Mouse (Mus musculus) monocyte, adult 2 months (primary cell): ENCODE results near the gene Nxph4.

Experiments used
- DNase-seq, 2 experiments: peaks; one replicate each; pipeline ENCODE4 v3.0.0; 2022; ENCODE audit warnings: low spot score in 2 of 2, low read depth in 1 of 2

The Nxph4 gene

DNA sequence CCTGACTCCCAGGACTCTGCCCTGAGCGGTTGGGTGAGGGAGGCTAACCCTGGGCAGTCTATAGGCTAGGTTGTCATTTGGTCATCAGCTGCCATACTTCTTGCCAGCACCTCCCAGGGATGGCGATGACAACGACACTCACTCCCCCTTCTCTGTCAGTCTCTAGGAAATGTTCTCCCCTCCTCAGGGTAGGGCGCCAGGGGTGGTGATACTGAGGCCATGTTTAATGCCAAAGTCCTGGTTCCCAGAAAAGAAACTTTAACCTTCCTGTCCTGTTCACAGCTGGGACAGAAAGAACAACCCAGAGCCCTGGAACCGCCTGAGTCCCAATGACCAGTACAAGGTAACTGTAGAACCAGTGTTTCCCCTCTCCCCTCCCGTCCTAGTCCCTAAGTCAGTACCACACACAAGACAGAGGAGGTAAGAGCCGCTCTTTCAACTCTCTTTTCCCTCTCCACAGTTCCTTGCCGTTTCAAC, 18.3 kb downstream of the Nxph4 start:
- no peak for DNase-seq

DNA sequence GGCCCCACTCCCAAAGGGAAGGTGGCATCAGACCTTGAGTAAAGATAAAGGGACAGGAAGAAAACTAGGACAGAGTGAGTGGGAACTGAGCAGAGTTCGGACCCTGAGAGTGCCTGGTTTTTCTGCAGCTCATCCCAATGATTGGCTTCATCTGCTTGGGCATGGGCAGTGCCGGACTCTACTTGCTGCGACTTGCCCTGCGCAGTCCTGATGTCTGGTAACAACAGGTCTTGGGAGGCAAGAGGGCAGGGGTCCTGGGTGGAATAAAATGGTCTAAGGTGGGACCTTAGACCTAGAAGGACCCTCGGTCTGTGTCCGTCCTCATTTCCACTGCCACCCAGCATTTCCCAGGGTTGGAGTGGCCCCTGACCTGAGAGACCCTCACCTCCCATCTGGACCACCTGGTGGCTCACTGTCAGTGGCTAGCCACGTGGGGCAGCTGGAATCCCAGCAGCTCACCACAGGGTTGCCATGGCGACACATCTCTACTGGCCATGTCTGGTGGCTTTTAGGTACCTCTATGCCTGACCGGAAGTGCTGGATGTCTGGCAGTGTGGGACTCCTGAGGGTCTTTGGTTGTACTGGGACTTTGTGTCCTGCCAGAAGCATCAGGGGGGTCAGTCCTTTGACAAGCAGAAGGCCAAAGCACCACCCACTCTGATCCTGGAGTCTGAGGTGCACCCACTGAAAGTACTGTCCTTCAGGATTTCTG, 18.9 kb downstream of the Nxph4 start:
- DNase-seq = no peak

DNA sequence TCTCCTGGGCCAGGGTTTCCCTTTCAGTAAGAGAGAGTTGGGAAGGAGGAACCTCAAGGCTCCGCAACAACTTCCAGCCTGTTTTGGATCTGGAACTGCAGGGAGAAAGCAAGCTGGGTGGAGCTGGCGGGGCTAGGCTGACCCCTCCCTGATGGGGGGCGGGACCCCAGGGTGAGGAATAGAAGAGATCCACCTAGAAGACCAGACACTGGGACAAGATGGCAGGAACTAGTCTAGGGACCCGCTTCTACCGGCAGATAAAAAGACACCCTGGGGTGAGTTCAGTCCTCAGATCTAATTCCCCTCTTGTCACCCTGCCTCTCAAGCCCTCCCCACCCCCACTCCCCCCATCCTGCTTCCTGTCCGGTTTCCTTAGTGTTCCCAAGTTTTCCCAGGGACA, 19.6 kb downstream of the Nxph4 start, which contains the start of gene Ndufa4l2:
TSS of gene Ndufa4l2 (plus strand) at position 204 of the 400 bp plus-strand sequence.
- no peak for DNase-seq

DNA sequence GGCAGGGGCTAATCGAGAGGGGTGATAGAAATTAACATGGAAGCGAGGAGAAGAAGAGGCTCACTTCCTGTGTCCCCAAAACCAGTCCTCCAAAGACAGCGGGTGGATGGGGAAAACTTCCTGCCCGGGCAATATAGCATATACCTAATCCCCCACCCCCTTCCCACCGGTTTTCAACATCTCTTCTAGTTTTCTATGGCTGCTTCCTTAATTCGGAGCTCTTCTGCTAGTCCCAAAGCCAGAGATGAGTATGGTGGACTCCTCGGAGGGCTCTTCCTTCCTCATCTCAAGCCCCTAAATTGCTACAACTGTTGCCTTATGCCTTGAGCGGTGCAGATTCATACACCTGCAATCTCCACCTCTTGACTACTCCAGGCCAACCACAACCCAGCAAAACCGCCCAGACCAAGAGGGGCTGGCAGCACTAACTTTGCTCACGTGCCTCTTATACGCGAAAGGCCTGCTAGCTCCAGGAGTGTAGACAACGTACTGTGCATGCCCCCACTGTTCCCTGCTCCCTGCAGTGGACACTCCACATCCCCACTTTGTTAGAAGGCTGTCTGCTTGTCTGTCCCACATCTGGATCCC, 20.2 kb downstream of the Nxph4 start:
- DNase-seq = no peak

DNA sequence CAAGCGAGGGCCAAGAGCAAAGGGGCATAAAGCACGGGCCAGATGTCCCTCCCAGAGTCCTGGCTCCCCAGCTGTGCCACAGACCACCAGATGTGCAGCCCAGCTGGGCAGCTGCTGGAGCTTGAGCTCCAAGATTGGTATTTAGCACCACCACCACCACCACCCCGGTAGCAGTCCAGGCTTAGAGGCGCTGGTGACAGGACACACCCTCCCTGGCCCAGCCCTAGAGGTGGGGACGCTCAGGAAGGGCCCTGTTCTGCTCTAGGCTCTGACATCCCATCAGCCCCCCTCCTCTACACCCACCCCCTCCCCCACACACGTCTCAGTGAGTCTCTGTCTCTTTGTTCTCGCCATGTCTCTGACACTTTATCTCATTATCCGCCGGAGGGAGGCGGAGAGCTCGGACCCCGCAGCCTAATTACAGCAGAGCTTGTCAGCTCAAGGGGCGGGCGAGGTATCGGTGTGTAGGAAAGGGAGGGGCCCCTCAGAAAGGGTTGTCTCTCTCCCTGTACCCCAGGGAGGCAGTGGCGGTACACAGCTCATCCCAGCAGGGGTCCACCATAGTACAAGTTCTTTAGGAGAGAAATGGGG, 20.8 kb downstream of the Nxph4 start:
- no peak for DNase-seq

DNA sequence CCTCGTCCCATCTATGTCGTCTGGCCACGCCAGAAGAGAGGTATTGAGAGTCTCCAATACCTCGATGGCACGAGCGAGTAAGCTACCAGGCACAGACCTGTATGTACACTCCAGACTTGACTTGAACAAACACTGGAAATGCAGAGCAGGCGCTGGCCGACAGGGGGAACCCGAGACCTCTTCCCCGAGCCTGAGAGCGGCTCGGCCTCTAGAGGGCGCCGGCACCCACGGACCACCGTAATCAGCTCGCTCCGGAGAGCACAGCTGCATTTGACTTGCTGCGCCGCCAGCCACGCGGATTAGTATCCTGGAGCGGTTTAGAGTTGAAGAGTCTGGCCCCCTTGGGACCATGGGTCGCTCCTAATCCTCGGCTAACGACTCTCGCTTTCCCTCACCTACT, 21.5 kb downstream of the Nxph4 start:
- DNase-seq = peak; percentile 84 to 89

DNA sequence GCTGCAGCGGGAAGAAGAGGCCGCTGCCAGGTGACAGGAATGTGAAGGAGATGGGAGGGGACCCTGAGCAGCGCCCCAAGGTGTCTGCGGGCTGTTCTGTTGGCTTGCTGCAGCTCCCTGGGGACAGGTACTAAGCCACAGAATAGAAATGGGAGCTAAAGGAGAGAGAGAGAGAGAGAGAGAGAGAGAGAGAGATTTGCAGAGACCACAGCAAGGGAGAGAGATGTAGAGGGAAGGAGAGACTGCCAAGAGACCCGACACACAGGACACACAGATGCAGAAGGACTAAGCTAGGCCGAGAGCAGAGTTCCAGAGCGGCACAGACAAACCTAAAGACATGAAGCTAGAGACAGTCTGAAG, 22.1 kb downstream of the Nxph4 start:
- no peak for DNase-seq

DNA sequence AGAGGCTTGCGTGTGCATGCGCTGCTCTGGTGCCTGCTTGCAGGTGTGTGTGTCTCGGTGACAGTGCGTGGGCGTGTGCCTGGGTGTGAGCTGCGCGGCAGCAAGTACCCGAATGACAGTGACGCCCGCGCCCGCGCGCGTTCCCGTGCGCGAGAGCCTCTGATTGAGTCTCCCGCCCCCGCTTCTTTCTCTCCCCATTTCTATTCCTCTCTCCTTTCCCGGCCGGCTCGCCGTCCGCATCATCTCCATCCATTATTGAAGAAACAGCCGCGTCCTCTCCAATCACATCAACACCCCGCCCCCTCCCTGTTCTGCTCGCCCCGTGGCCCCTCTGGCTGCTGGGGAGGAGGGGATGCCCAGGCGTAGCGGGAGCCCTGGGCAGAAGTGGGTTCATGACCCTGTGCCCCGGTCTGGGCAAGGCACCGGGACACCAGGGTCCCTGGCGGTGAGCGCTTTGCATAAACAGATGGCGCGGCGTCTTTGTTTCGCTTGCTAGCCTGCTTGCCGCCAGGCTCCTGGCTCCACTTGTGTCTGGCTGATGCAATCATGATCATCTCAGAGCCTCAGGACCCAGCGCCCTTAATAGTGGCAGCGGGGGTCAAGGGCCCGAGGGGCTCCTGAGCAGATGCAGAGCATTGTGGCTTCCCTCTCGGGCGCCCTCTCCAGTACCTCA, 22.6 kb downstream of the Nxph4 start:
- no peak for DNase-seq

DNA sequence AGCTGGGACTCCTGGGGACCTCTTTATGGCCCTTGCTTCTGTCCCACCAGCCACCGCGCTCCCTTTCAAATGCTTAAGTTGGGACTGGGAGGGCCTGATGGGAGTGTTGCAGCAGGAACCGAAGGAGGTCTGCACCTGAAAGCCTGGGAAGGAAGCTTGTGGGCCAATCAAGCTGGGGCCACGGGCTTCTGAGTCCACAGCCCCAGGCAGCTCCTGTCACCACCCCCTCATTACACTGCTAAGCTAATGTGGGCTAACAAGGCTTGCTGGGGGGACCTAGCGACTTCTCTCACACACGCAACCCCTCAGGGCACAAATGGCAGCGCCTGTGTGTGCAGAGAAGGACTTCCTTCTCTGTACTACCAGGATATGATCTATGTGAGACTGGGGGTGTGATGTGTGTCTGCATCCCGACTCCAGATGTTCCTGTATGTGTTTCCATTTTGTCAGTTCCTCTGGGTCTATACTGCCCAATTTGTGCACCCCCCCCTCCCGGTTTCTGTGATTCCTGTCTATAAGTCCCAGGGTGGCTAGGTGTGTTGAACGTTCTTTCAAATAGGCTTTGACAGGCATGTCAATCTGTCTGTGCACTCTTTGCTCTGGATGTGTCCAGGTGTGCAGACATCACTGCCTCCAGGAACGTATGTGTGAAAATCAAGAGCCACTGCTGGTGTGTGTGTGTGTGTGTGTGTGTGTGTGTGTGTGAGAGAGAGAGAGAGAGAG, 23.3 kb downstream of the Nxph4 start:
- no peak for DNase-seq

DNA sequence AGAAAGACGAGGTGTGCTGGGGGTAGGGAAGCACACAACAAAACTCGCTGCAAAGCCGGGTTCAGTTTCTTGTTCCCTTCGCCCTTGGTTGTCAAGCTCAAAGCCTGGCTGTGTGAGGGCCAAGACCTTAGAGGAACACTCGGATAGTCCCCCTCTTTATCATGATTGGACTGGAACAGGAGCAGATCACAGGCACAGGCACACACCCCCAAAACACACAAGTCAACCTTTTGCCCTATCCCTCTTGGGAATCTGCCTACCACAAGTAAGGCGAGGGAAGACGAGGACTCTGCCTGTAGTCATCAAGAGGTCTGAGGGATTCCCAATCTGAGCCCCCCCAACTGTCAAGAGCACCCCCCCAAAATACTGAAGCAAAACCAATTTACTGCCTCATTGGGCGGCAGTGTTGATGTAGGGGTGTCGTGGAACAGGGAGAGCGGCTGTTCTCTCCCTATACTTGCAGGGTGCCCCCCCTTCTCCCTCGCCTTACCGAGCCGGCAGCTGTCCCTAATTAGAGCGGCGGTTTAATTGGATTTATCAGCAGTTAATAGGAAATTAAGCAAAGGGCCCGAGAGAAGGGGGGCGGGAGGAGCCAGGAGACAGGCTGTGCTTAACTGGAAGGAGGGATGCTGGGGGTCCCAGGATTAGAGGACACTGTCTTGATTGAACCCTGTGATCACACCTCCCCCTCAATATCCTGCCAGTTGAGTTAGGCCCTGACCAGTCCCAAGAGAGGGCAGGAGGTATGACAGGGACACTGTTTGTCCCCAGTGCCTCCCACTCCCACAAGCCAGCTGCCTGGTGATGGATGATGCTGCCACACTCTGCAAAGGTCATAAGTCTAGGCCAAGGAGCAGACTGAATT, 24.3 kb downstream of the Nxph4 start:
- no peak for DNase-seq

DNA sequence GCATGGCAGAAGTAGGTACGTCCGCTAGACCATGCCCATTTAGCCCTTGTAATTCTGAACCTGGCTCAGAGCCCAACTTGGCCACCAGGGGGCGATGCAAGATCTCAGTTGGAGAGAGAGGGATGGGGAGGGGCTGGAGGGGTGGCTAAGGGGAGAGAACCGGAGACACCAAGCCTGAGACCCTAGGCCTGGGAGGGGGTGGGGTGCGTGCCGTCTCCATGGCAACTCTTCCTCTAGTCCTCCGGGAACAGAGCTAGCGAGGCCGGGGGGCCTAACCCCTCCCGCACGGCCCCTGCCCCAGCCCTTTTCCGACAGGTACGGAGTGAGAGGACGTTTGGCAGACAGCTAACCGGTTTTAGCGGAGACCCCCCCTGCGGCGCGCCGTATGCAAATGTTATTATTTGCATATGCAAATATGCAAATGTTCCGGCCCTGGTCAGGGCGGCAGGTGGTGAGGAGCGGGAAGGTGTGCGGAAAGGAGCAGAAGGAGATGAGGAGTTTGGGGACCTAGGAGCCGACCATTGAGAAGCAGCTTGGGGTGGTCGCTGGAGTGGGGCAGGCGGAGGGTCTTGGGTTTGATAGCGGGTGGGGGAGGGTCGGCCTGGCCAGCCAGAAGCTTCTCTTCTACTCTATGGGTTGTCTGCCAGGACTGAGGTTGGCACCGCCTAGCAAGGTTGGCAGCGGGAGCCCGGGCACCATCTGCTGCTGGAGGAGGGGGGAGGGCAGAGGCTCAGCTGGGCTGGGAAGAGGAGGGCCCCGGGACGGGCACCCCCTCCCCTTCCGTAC, 25.1 kb downstream of the Nxph4 start:
- peak; percentile 35 to 71 for DNase-seq

DNA sequence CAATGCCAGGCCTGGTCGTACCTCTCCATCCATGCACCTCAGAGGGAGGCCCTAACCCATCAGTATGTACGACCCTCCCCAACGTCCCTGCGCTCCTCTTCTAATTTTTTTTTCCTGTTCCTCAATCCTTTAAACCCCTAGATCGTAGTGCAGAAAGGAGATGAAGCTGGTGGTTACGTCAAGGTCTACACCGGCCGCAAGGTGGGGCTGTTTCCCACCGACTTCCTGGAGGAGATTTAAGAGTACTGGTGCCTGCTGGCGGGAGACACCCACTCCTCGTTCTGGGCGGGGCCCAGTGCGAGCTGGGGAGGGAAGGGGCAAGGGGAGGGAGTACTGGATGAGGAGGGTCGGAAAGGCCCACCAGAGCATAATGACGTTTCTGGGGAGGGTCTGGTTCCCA, 26.1 kb downstream of the Nxph4 start:
- peak; percentile 43 to 61 for DNase-seq

DNA sequence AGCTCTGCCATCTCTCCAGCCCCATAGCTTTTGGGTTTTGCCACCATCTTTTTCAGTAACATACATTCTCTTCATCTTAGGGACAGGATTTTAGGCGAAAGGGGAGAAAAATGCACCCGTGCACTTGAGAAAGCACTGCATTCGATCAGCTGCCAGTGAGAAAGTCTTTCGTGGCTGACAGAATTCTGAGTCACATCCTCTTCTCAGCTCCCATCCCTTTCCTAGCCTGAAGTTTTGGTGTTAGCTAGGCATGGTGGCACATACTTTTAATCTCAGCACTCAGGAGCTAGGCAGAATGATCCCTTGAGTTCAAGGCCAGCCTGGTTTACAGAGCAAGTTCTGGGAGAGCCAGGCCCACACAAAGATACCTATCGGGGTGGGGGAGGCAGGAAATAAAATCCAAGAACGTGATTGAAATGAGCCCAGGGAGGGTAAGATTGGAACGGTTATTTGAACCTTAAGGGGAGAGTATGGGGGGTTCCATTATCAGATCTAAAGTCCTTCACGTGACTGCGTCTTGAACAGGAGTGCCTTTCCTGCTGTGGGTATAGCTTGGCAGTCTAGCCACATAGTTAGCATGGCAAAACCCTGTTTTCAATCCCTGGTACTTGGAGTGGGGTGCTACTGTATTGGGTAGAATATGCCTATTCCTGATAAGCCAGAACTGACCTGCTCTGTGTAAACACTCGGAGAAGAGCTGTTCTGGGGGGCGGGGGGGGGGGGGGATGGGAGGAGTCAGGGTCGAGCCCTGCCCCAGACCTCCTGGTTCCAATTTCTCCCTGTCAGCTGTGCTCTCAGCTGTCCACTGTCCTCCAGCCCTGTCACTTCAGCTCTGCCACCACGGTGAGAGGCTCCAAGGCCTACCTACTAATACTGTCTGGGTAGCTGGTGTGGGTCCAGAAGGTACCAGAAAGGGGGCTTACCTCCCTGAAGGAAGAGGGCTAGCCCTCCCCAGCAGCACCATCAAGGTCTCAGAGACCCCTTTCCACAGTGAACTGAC, 33.2 kb downstream of the Nxph4 start, which contains the start of gene Stac3:
TSS of gene Stac3 (plus strand) at position 793 of the 1,000 bp plus-strand sequence.
- DNase-seq = no peak

DNA sequence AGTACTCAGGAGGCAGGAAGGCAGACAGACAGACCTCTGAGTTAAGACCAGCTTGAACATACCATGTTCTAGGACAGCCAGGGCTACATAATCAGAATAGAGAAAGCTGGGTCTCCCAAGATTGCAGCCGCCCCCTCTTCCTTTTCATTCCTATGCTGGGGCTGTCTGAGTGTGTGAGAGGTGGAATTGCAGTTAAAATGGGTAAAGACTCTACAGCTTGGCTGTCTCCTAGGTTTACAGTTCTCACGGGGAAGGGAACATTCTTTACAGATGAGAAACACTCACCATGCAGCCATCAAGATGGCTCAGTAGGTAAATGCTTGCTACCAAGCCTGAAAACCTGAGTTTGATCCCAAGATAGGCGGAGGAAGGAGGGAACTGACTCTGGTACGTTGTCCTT, 34.3 kb downstream of the Nxph4 start:
- DNase-seq = no peak

DNA sequence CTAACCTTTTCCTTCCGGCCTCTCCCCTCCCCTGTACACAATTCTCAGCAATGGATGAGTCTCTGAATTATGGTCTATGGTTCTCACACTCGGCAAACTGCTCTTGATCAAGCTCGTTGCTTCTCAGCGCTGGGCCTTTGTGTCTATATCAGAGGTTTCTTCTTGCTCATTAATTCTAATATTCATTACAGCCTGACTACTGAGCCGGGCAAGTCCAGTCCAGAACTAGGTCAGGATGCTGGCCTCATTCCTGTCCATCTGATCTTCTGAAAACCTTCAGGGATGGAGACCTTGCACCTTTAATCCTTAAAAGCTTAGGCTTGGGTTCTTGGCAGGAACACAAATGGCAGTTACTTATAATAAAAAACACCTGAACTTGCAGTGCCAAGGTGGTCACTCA, 34.8 kb downstream of the Nxph4 start:
- DNase-seq = no peak

DNA sequence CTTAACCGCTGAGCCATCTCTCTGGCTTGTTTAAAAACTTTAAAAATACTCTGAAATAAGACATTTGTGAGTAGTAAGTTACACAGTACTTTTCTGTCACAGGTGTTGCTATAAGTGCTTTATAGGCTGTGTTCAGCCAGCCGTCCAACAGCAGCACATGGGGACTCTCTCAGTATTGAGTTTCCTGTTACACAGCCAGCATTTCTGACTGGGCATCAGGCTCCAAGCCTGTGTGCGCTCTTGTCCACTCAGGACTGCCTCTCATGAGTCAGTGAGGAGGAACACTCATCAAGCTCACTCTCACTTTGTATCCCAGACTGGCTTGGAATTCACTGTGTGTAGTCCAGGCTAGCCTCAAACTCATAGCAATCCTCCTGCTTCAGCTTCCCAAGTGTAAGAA, 38.2 kb downstream of the Nxph4 start:
- DNase-seq = no peak

DNA sequence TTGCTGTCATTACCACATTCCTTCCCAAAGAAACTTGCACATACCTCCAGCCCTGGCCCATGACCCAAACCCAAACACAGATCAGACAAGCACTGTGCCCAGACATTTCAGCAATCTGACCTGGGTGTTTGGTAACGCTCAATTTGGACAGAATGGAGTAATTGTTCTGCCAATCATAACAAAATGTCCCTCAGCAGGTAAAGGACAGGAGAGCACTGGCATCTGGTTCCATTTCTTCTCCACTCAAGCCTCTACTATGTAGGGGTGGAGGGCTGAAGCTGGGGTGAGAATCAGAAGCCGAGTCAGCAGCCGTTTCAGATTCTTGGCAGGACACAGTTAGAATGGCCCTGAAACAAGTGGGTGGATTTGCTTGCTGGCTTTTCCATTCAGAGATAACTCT, 42.2 kb downstream of the Nxph4 start:
- DNase-seq = no peak

DNA sequence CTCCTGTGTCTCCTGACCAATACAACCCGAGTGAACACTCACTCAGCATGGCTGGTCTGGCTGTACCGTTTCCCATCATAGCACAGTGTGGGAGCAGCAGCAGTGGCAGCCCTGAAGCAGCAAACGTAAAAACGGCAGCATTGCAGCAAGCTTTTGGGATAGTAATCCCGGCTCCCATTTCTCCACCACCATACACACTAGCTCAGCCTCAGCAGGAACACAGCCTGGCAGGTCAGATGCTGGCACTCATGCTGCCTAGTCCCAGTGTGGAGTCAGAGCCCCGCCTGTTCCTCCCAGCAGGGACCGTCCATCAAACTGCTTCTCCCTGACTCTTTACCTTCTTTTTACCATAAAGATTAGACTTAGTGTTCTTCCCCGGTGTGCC, 43.2 kb downstream of the Nxph4 start:
- no peak for DNase-seq
